In the genomic region with DNA sequence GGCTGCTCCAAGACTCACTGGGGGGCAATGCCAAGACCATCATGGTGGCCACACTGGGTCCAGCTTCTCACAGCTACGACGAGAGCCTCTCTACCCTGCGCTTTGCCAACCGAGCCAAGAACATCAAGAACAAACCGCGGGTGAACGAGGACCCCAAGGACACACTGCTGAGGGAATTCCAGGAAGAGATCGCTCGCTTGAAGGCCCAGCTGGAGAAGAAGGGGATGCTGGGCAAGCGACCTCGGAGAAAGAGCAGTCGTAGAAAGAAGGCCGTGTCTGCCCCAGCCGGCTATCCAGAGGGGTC, we compare ENCODE assay signal across 12 mouse cellular contexts. TPM values are rescaled to one million over a fixed set of nuclear protein-coding genes. Genes with fewer than 3 reads are reported as not detected.
DNase-seq lines count a peak whose midpoint lies in the region; ATAC-seq and TF ChIP-seq lines count a peak whose summit lies in the region.
"Had no signal": no experiment of that assay in that cellular context is flagged by ENCODE, and none has a peak within 500 bp of the region (broad histone marks: within the 10 kb centered on the region; RNA-seq: fewer than 3 reads in every experiment).

No protein-coding gene starts in this region.

- no peak overlapping the region for H3K27ac ChIP-seq in cerebellum, adult 2 months (ENCODE audit: insufficient read depth, low read length)
- H3K27ac ChIP-seq in embryonic facial prominence, embryonic 10.5 days (replicated peaks): no peak overlapping the region
- no peak overlapping the region for H3K27ac ChIP-seq in hindbrain, embryonic 11.5 days (ENCODE audit: low read depth, low read length)
- no peak overlapping the region for H3K27ac ChIP-seq in midbrain, embryonic 13.5 days
- no peak overlapping the region for H3K27ac ChIP-seq in liver, postnatal 0 days (ENCODE audit: low read depth)
- no peak overlapping the region for H3K27ac ChIP-seq in liver, embryonic 12.5 days
- H3K27ac ChIP-seq: gastrocnemius, adult 2 months; macrophage had no signal

- H3K9ac ChIP-seq in hindbrain, embryonic 11.5 days (ENCODE audit: low read depth, low read length): no peak overlapping the region
- no peak overlapping the region for H3K9ac ChIP-seq in midbrain, embryonic 13.5 days (replicated peaks)
- H3K9ac ChIP-seq in liver, postnatal 0 days (replicated peaks): no peak overlapping the region
- H3K9ac ChIP-seq in liver, embryonic 12.5 days: no peak overlapping the region

- H3K9me3 ChIP-seq in embryonic facial prominence, embryonic 10.5 days: peaks cover 18% of the 10 kb centered on the region
- H3K9me3 ChIP-seq in hindbrain, embryonic 11.5 days (ENCODE audit: control insufficient read depth, low read length): no peaks in the 10 kb centered on the region
- H3K9me3 ChIP-seq in midbrain, embryonic 13.5 days: peaks cover 2% of the 10 kb centered on the region; the same call in 1 of the 2 replicates
- H3K9me3 ChIP-seq in liver, postnatal 0 days (ENCODE audit: low read length): no peaks in the 10 kb centered on the region
- no peaks in the 10 kb centered on the region for H3K9me3 ChIP-seq in liver, embryonic 12.5 days (replicated peaks)

- TF ChIP-seq POLR2A in cerebellum, adult 2 months (IDR thresholded peaks at IDR 0.05; ENCODE audit: borderline replicate concordance, insufficient read depth, low read length): no peak

- peaks cover 11% of the 10 kb centered on the region for H3K4me1 ChIP-seq in cerebellum, adult 2 months (ENCODE audit: control insufficient read depth, insufficient read depth, low read length)
- H3K4me1 ChIP-seq in embryonic facial prominence, embryonic 10.5 days: peaks cover 47% of the 10 kb centered on the region
- H3K4me1 ChIP-seq in hindbrain, embryonic 11.5 days (replicated peaks; ENCODE audit: control insufficient read depth, insufficient read depth, low read length): peaks cover 16% of the 10 kb centered on the region
- peaks cover 62% of the 10 kb centered on the region for H3K4me1 ChIP-seq in midbrain, embryonic 13.5 days (replicated peaks)
- H3K4me1 ChIP-seq in liver, postnatal 0 days (ENCODE audit: insufficient read depth): peaks cover 8% of the 10 kb centered on the region
- H3K4me1 ChIP-seq in liver, embryonic 12.5 days: peaks cover 16% of the 10 kb centered on the region

- TF ChIP-seq EP300 in liver, postnatal 0 days (IDR thresholded peaks at IDR 0.05; ENCODE audit: low read depth): no peak

- ATAC-seq in hindbrain, embryonic 11.5 days (ENCODE audit: low FRiP score): no peak
- ATAC-seq in midbrain, embryonic 13.5 days: no peak
- ATAC-seq in liver, postnatal 0 days: no peak
- no peak for ATAC-seq in liver, embryonic 12.5 days

- no peak for DNase-seq in cerebellum, adult 2 months
- DNase-seq in cerebellum, postnatal 10 days: no peak
- DNase-seq in embryonic facial prominence, embryonic 10.5 days (ENCODE audit: low spot score): no peak
- DNase-seq in hindbrain, embryonic 11.5 days (ENCODE audit: low spot score): no peak
- DNase-seq in gastrocnemius, adult 8-10 months (ENCODE audit: low spot score in 2 of 2): no peak
- DNase-seq in liver, postnatal 0 days: no peak
- DNase-seq: cerebellum, adult 8-10 months; gastrocnemius, adult 2 months; thymus, postnatal 25 days had no signal

- TF ChIP-seq CTCF in cerebellum, adult 2 months (IDR thresholded peaks at IDR 0.05; ENCODE audit: borderline replicate concordance, insufficient read depth, low read depth, low read length): no peak
- no peak for TF ChIP-seq CTCF in liver, postnatal 0 days (IDR thresholded peaks at IDR 0.05; ENCODE audit: low read depth)

- H3K36me3 ChIP-seq in embryonic facial prominence, embryonic 10.5 days (replicated peaks): peaks cover 18% of the 10 kb centered on the region
- H3K36me3 ChIP-seq in hindbrain, embryonic 11.5 days (ENCODE audit: control insufficient read depth, insufficient read depth, low read length): peaks cover 10% of the 10 kb centered on the region
- peaks cover 17% of the 10 kb centered on the region for H3K36me3 ChIP-seq in midbrain, embryonic 13.5 days
- no peaks in the 10 kb centered on the region for H3K36me3 ChIP-seq in liver, postnatal 0 days (replicated peaks; ENCODE audit: insufficient read depth, low read length)
- no peaks in the 10 kb centered on the region for H3K36me3 ChIP-seq in liver, embryonic 12.5 days

- no peak overlapping the region for H3K4me2 ChIP-seq in hindbrain, embryonic 11.5 days (replicated peaks; ENCODE audit: low read depth, low read length)
- peak overlapping the region; percentile 75 for H3K4me2 ChIP-seq in midbrain, embryonic 13.5 days (replicated peaks)
- H3K4me2 ChIP-seq in liver, postnatal 0 days (ENCODE audit: low read depth, low read length): no peak overlapping the region
- H3K4me2 ChIP-seq in liver, embryonic 12.5 days: no peak overlapping the region

- 92% methylated on average over 14 of the region's 14 CpGs for WGBS in cerebellum, adult 2 months
- 96% methylated on average over 14 of the region's 14 CpGs for WGBS in embryonic facial prominence, embryonic 10.5 days
- WGBS in hindbrain, embryonic 11.5 days: 93% methylated on average over 14 of the region's 14 CpGs
- WGBS in midbrain, embryonic 13.5 days: 97% methylated on average over 14 of the region's 14 CpGs
- 93% methylated on average over 14 of the region's 14 CpGs for WGBS in liver, postnatal 0 days (ENCODE audit: insufficient replicate concordance)
- 82% methylated on average over 14 of the region's 14 CpGs for WGBS in liver, embryonic 12.5 days (ENCODE audit: insufficient replicate concordance)

- no peaks in the 10 kb centered on the region for H3K27me3 ChIP-seq in cerebellum, adult 2 months (ENCODE audit: control insufficient read depth, insufficient read depth, low read length)
- 0 out of 2 replicates have a peak, but pooled peaks cover 3% of the 10 kb centered on the region for H3K27me3 ChIP-seq in embryonic facial prominence, embryonic 10.5 days (replicated peaks; ENCODE audit: low read depth, poor library complexity, severe bottlenecking)
- no peaks in the 10 kb centered on the region for H3K27me3 ChIP-seq in hindbrain, embryonic 11.5 days (ENCODE audit: control insufficient read depth, insufficient read depth, low read length)
- H3K27me3 ChIP-seq in midbrain, embryonic 13.5 days: no peaks in the 10 kb centered on the region
- H3K27me3 ChIP-seq in liver, postnatal 0 days (ENCODE audit: insufficient read depth, low read length): peaks cover 5% of the 10 kb centered on the region; the same call in 1 of the 2 replicates
- peaks cover 32% of the 10 kb centered on the region for H3K27me3 ChIP-seq in liver, embryonic 12.5 days (replicated peaks)

- H3K4me3 ChIP-seq in cerebellum, adult 2 months (replicated peaks; ENCODE audit: insufficient read depth, low read depth, low read length): peak overlapping the region; percentile 10
- peak overlapping the region; percentile 81; the same call in 1 of the 2 replicates for H3K4me3 ChIP-seq in embryonic facial prominence, embryonic 10.5 days
- peak overlapping the region; percentile 8; the same call in 1 of the 2 replicates for H3K4me3 ChIP-seq in hindbrain, embryonic 11.5 days (ENCODE audit: low read depth, low read length)
- peak overlapping the region; percentile 76 for H3K4me3 ChIP-seq in midbrain, embryonic 13.5 days (replicated peaks)
- no peak overlapping the region for H3K4me3 ChIP-seq in liver, postnatal 0 days (ENCODE audit: low read depth, low read length)
- H3K4me3 ChIP-seq in liver, embryonic 12.5 days: no peak overlapping the region

RNA-seq across cellular contexts. Expression of a gene that starts 2.0 kb away (rescaled TPM):
- 115 and 118 TPM in 2 replicates for polyA plus RNA-seq in cerebellum, adult 2 months (2012; rRNA removed)
- polyA plus RNA-seq in embryonic facial prominence, embryonic 10.5 days (2016; fragmentation: Nextera tagmentation; extraction: Ambion mirVana): 18.4 and 20.5 TPM in 2 replicates
- polyA plus RNA-seq in hindbrain, embryonic 11.5 days (2014; fragmentation: Nextera tagmentation; extraction: Ambion mirVana): 23.4 and 28.3 TPM in 2 replicates
- polyA plus RNA-seq in midbrain, embryonic 13.5 days (2015; fragmentation: Nextera tagmentation; extraction: Ambion mirVana): 77.4 and 77.9 TPM in 2 replicates
- 10 to 100 TPM; 27.2 to 48.0 (median 33.1) TPM for total RNA-seq in gastrocnemius, adult 8-10 months (2022)
- polyA plus RNA-seq in liver, postnatal 0 days (2015; fragmentation: Nextera tagmentation; extraction: Ambion mirVana): 0.46 and 0.52 TPM in 2 replicates
- 1.7 and 1.9 TPM in 2 replicates for polyA plus RNA-seq in liver, embryonic 12.5 days (2016; fragmentation: Nextera tagmentation; extraction: Ambion mirVana)

RNA-seq across cellular contexts. Expression of a gene that starts 57.1 kb away (rescaled TPM):
- 96.6 and 97.0 TPM in 2 replicates for polyA plus RNA-seq in cerebellum, adult 2 months (2012; rRNA removed)
- polyA plus RNA-seq in embryonic facial prominence, embryonic 10.5 days (2016; fragmentation: Nextera tagmentation; extraction: Ambion mirVana): 73.8 and 76.4 TPM in 2 replicates
- 120 and 127 TPM in 2 replicates for polyA plus RNA-seq in hindbrain, embryonic 11.5 days (2014; fragmentation: Nextera tagmentation; extraction: Ambion mirVana)
- 119 and 128 TPM in 2 replicates for polyA plus RNA-seq in midbrain, embryonic 13.5 days (2015; fragmentation: Nextera tagmentation; extraction: Ambion mirVana)
- 100 to 1,000 TPM; 283 to 320 (median 303) TPM for total RNA-seq in gastrocnemius, adult 8-10 months (2022)
- 31.6 and 34.6 TPM in 2 replicates for polyA plus RNA-seq in liver, postnatal 0 days (2015; fragmentation: Nextera tagmentation; extraction: Ambion mirVana)
- polyA plus RNA-seq in liver, embryonic 12.5 days (2016; fragmentation: Nextera tagmentation; extraction: Ambion mirVana): 79.4 and 80.8 TPM in 2 replicates

RNA-seq across cellular contexts. Expression of a gene that starts 59.7 kb away (rescaled TPM):
- 13.7 and 14.2 TPM in 2 replicates for polyA plus RNA-seq in cerebellum, adult 2 months (2012; rRNA removed)
- 17.3 and 17.9 TPM in 2 replicates for polyA plus RNA-seq in embryonic facial prominence, embryonic 10.5 days (2016; fragmentation: Nextera tagmentation; extraction: Ambion mirVana)
- 13.2 and 21.3 TPM in 2 replicates for polyA plus RNA-seq in hindbrain, embryonic 11.5 days (2014; fragmentation: Nextera tagmentation; extraction: Ambion mirVana)
- 15.6 and 16.1 TPM in 2 replicates for polyA plus RNA-seq in midbrain, embryonic 13.5 days (2015; fragmentation: Nextera tagmentation; extraction: Ambion mirVana)
- 10 to 100 TPM; 15.8 to 19.9 (median 18.4) TPM for total RNA-seq in gastrocnemius, adult 8-10 months (2022)
- polyA plus RNA-seq in liver, postnatal 0 days (2015; fragmentation: Nextera tagmentation; extraction: Ambion mirVana): 4.3 and 5.1 TPM in 2 replicates
- 15.4 and 16.7 TPM in 2 replicates for polyA plus RNA-seq in liver, embryonic 12.5 days (2016; fragmentation: Nextera tagmentation; extraction: Ambion mirVana)

Comparison
In these comparisons a context has a peak if more than half of its experiments do, and no peak if none do; other contexts are left out.
1. H3K4me3 ChIP-seq: peak in cerebellum, adult 2 months (single experiment), embryonic facial prominence, embryonic 10.5 days (single experiment), hindbrain, embryonic 11.5 days (single experiment) and midbrain, embryonic 13.5 days (single experiment); none in liver, postnatal 0 days (single experiment) and liver, embryonic 12.5 days (single experiment).